Mouse (Mus musculus) MEL-GATA-1-ER (cell line): ENCODE measurements around the gene Prkg1.

Experiments used
- DNase-seq: peaks from one replicate; pipeline ENCODE4 v3.0.0-alpha.2; 2012; ENCODE audit warnings: low read depth; ENCODE audit errors: extremely low read depth

The Prkg1 gene

GRCm38 (mm10) chr19:31746635-31747034 is 18.2 kb downstream of the Prkg1 start:
- DNase-seq = no peak

GRCm38 (mm10) chr19:31743241-31744045 is 21.4 kb downstream of the Prkg1 start:
- no peak for DNase-seq

GRCm38 (mm10) chr19:31714900-31715299 is 49.9 kb downstream of the Prkg1 start:
- DNase-seq = no peak

- DNase-seq = no peak
Observed at GRCm38 (mm10) chr19:31714418-31714817, 50.4 kb downstream of the Prkg1 start.

GRCm38 (mm10) chr19:31713321-31713720 is 51.5 kb downstream of the Prkg1 start:
- DNase-seq = no peak

- no peak for DNase-seq
Observed at GRCm38 (mm10) chr19:31710336-31710735, 54.5 kb downstream of the Prkg1 start.

- DNase-seq = peak; percentile 5
Observed at GRCm38 (mm10) chr19:31703991-31704390, 60.8 kb downstream of the Prkg1 start.

- DNase-seq = no peak
Observed at GRCm38 (mm10) chr19:31698916-31699315, 65.9 kb downstream of the Prkg1 start.

GRCm38 (mm10) chr19:31680821-31681220 is 84.0 kb downstream of the Prkg1 start:
- no peak for DNase-seq

GRCm38 (mm10) chr19:31678324-31678723 is 86.5 kb downstream of the Prkg1 start:
- DNase-seq = no peak

GRCm38 (mm10) chr19:31671726-31672125 is 93.1 kb downstream of the Prkg1 start:
- no peak for DNase-seq

- DNase-seq = no peak
Observed at GRCm38 (mm10) chr19:31665007-31665406, 99.8 kb downstream of the Prkg1 start.

GRCm38 (mm10) chr19:31664159-31664991 is 100.5 kb downstream of the Prkg1 start:
- no peak for DNase-seq

- DNase-seq = no peak
Observed at GRCm38 (mm10) chr19:31663437-31664158, 101.2 kb downstream of the Prkg1 start.

- no peak for DNase-seq
Observed at GRCm38 (mm10) chr19:31662802-31663201, 102.0 kb downstream of the Prkg1 start.

GRCm38 (mm10) chr19:31658751-31659397 is 106.0 kb downstream of the Prkg1 start:
- DNase-seq = no peak

- no peak for DNase-seq
Observed at GRCm38 (mm10) chr19:31656256-31656655, 108.6 kb downstream of the Prkg1 start.

- DNase-seq = no peak
Observed at GRCm38 (mm10) chr19:31655826-31656225, 109.0 kb downstream of the Prkg1 start.

- no peak for DNase-seq
Observed at GRCm38 (mm10) chr19:31654022-31654421, 110.8 kb downstream of the Prkg1 start.

GRCm38 (mm10) chr19:31650452-31650851 is 114.4 kb downstream of the Prkg1 start:
- no peak for DNase-seq

- DNase-seq = no peak
Observed at GRCm38 (mm10) chr19:31647492-31647891, 117.3 kb downstream of the Prkg1 start.
